Mouse (Mus musculus) midbrain, embryonic 13.5 days (tissue): ENCODE data around the gene Lsm10. TPM values are rescaled to one million over a fixed set of nuclear protein-coding genes. Genes with fewer than 3 reads are reported as not detected.

Experiments used
- ATAC-seq: fragments of 200-750 bp; cut with Nextera tagmentation; 2 replicates; pipeline ENCODE4 v1.8.0; 2017; ENCODE audit warnings: mild to moderate bottlenecking, moderate TSS enrichment, moderate library complexity
- H3K27ac ChIP-seq: fragments of 300-500 bp; sonication (generic); 2 replicates; pipeline ENCODE4 v1.5.1; 2015; ENCODE audit warnings: inconsistent platforms, mild to moderate bottlenecking, moderate library complexity
- H3K27me3 ChIP-seq: fragments of 300-500 bp; sonication (generic); 2 replicates; pipeline ENCODE4 v1.6.1; 2015; ENCODE audit warnings: mild to moderate bottlenecking, inconsistent platforms
- H3K36me3 ChIP-seq: fragments of 300-500 bp; sonication (generic); 2 replicates; pipeline ENCODE4 v1.6.1; 2015; ENCODE audit warnings: mild to moderate bottlenecking, inconsistent platforms
- H3K4me1 ChIP-seq: fragments of 300-500 bp; sonication (generic); replicated peaks from 2 replicates; pipeline ENCODE4 v1.6.1; 2015; ENCODE audit warnings: inconsistent platforms
- H3K4me2 ChIP-seq: fragments of 300-500 bp; sonication (generic); replicated peaks from 2 replicates; pipeline ENCODE4 v1.6.1; 2015; ENCODE audit warnings: moderate library complexity, mild to moderate bottlenecking, inconsistent platforms
- H3K4me3 ChIP-seq: fragments of 300-500 bp; sonication (generic); replicated peaks from 2 replicates; pipeline ENCODE4 v1.5.1; 2015; ENCODE audit warnings: mild to moderate bottlenecking, inconsistent platforms
- H3K9ac ChIP-seq: fragments of 300-500 bp; sonication (generic); replicated peaks from 2 replicates; pipeline ENCODE4 v1.6.1; 2015; ENCODE audit warnings: mild to moderate bottlenecking, inconsistent platforms
- H3K9me3 ChIP-seq: fragments of 300-500 bp; sonication (generic); 2 replicates; pipeline ENCODE4 v1.6.1; 2016; ENCODE audit warnings: mild to moderate bottlenecking, inconsistent platforms
- WGBS: fragments of 180-500 bp; shearing (Covaris S2); methylation state at CpG from one replicate; pipeline ENCODE4 v1.1.7; 2015; 5-methylcytosine and 5-hydroxymethylcytosine counted together
- polyA plus RNA-seq: library from polyadenylated mRNA; unstranded; fragments of >200 nt; fragmentation: Nextera tagmentation; extraction: Ambion mirVana; gene quantifications from 2 replicates; pipeline ENCODE4 v1.2.1, GENCODE M21; 2015

Lsm10 gene
- polyA plus RNA-seq = 45.9 and 52.1 TPM in 2 replicates

DNA sequence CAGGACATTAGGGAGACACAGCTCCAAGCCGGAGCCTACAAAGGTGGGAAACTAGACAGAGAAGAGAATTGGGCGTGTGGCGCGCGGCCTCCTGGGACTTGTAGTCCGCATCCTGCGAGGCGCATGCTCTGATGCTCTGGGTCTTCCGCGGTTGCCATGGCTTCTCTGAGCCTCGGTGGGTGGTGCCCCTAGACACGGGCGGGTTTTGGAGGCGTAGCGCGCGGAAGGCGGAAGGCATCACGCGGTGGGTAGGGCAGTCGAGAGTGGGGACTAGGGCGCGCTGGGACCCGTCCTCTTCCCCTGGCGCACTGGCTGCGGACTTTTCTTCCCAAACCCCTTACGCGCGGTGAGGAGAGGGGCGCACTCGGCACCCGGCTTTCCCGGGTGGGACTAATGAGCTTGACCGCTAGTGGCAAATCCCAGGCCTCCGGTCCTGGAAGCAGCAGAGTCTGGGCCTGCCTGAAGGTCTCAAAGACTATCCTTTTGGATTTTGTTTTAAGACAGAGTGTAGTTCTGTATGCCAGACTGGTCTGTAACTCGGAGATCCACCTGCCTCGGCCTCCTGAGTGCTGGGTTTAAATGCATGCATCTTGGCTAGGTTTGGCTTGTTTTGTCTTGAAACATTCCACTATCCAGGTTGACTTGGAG, at the start of gene Lsm10:
Gene Lsm10 (plus strand): TSS at position 160 of the 648 bp plus-strand sequence.
- Histone ChIP-seq H3K4me2 (peak within 1 kb of the TSS; percentile 57), H3K9ac (peak within 1 kb of the TSS; percentile 74), H3K36me3 (peaks cover 9% of the 10 kb centered on the region; the same call in 1 of the 2 replicates), H3K27me3 (no peaks in the 10 kb centered on the region), H3K4me1 (peaks cover 20% of the 10 kb centered on the region; the same call in 1 of the 2 replicates), H3K4me3 (peak within 1 kb of the TSS; percentile 55), H3K9me3 (no peaks in the 10 kb centered on the region), H3K27ac (peak within 1 kb of the TSS; percentile 78)
- 3% methylated on average over 37 of the region's 37 CpGs for WGBS
- ATAC-seq = peak; percentile 99

DNA sequence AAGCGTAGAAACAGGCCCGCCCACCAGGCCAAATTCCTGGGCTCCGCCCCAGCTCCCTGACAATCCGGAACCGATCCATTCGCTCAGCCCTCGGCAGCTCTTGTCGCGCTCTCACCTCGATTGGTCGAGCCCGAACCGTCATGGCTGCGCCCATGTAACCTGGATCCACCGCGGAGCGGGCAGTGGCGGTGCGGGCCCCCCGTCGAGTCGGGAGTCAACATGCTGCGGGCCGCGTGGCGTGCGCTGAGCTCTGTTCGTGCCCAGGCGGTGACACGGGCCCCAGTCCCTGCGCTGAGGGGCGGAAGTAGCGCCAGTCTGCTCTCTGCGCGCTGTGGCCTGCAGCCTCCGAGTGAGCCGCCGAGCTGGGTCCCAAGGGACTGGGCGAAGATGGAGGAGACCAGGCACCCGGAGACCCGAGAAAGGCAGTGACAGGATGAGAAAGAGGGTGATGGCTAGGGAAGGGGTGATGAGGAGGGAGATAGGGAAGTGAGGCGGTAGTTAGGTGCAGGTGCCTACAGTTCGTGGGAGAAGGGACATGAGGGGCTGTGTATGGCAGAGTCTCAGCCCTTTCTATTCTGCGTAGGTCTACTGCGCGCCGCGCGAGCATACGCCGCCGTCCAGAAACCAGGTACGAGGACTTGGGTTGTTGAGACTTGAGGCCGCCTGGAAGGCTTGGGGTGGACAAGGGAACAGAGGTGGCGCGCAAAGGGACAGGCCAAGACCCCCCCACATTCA, 49.4 kb upstream of the Lsm10 start, which contains the start of gene Mrps15:
Gene Mrps15 (plus strand): TSS at position 75 of the 735 bp plus-strand sequence.
- Histone ChIP-seq H3K4me3 (peak within 1 kb of the TSS; percentile 95), H3K9ac (peak within 1 kb of the TSS; percentile 83), H3K4me2 (peak within 1 kb of the TSS; percentile 80), H3K36me3 (peaks cover 31% of the 10 kb centered on the region), H3K27me3 (no peaks in the 10 kb centered on the region), H3K27ac (peak within 1 kb of the TSS; percentile 80), H3K4me1 (peaks cover 16% of the 10 kb centered on the region), H3K9me3 (no peaks in the 10 kb centered on the region)
- peak; percentile 96 for ATAC-seq
- WGBS = under 1% methylated on average over 56 of the region's 56 CpGs

DNA sequence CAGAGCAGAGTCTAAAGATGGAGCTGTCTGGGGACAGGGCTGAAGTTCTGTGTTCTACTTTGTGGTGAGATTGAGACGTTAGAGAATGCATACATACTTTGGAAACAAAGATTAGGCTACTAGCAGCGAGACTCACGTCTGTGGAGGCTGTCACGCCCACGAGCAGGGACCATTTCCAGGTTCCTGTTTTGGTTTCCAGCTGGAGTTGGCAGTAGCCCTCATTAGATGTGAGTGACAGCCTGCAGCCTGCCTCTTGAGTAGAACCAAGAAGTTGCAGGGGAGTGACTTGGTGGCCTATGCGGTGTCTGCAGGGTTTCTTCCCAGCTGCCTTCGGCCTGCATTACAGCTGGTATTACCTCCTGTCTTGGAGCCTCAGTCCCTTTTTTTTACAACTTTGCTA, 44.8 kb upstream of the Lsm10 start:
- no peak overlapping the region for H3K27ac ChIP-seq
- H3K4me3 ChIP-seq = no peak overlapping the region
- peaks cover 75% of the 10 kb centered on the region for H3K36me3 ChIP-seq
- no peak for ATAC-seq
- WGBS = 89% methylated on average over 7 of the region's 7 CpGs
- no peak overlapping the region for H3K4me2 ChIP-seq
- H3K27me3 ChIP-seq = no peaks in the 10 kb centered on the region
- no peaks in the 10 kb centered on the region for H3K9me3 ChIP-seq
- no peak overlapping the region for H3K9ac ChIP-seq
- H3K4me1 ChIP-seq = peaks cover 16% of the 10 kb centered on the region

DNA sequence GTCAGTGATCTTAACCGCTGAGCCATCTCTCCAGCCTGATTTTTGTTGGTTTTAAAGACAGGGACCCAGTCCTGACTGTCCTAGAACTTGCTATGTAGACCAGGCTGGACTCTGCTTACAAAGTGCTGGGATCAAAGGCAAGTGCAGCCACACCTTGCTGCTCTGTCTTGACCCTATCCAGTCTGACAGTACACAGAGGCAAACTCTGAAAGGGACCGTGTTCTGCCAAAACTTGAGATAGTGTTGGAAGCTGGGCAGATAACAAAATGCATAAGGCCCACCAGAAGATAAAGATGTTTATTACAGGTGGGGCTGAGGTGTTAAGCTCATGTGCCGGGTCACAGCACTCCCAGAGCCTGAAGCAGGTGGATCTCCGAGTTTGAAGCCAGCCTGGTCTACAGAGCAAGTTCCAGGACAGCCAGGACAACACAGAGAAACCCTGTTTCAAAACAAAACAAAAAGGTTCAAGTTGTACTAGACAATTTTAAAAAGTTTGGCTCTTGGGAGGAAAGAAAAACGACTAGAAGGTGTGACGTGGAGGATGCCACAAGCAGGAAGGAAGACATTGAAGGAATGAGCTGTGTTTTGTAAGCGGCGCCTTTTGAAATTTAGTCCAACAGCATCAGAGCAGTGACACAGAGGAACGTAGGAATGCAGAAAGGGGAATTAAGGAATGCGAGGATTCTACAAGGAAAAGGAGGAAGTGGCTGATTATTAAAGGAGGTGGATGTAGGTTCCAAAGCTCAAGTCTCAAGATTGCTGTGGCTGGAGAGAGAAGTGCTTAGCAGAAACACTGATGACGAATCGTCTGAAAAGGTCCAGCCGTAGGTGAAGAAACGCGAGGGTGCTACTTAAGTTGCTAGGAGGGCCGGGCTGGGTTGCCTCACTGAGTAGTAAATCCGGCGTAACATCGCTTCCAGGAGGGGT, 39.0 kb upstream of the Lsm10 start:
- Histone ChIP-seq H3K36me3 (peaks cover 39% of the 10 kb centered on the region), H3K4me3 (peak overlapping the region; percentile 81), H3K9ac (peak overlapping the region; percentile 72), H3K4me1 (peaks cover 20% of the 10 kb centered on the region), H3K27ac (no peak overlapping the region), H3K4me2 (peak overlapping the region; percentile 80), H3K27me3 (no peaks in the 10 kb centered on the region), H3K9me3 (no peaks in the 10 kb centered on the region)
- 15% methylated on average over 19 of the region's 19 CpGs for WGBS
- no peak for ATAC-seq

DNA sequence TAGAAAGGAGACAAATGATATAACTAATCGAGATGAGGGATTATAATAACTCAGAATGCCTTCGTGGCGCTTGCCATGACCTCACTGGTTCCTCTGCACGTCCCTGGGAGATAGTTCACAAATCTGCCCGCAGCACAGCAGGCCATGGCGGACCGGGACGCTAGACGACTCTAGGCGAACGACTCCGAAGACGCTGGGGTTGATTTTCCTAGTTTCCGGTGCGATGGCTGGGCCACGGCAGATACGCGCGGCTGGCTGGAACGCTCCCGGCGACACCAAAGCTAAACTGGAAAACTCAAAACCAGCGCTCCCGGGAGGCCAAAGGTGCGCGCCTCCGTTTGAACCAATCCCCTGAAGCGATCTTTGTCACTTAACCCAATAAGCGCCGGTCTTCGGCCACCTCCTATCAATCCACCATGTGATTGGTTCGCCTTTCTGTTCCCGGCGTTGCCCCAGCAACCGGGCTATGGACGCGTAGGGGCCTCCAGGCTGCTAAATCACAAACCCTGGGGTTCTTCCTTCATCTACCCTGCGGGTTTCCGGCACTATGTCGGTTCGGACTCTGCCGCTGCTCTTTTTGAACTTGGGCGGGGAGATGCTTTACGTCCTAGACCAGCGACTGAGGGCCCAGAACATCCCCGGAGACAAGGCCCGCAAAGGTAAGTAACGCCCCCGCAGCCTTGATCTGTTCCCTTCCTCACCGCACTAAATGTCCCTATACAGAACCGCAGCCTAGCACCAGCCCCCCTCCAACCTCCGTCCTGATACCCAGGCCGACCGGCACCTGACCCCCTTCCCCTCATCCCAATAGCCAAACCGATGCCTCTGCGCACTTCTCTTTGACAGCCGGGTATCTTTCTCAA, 38.1 kb upstream of the Lsm10 start, which contains the start of gene Oscp1:
Gene Oscp1 (plus strand): TSS at position 432 of the 863 bp plus-strand sequence.
- Histone ChIP-seq H3K4me3 (peak within 1 kb of the TSS; percentile 81), H3K9me3 (no peaks in the 10 kb centered on the region), H3K27me3 (no peaks in the 10 kb centered on the region), H3K4me1 (peaks cover 20% of the 10 kb centered on the region), H3K27ac (no peak within 1 kb of the TSS), H3K4me2 (peak within 1 kb of the TSS; percentile 80), H3K9ac (peak within 1 kb of the TSS; percentile 80), H3K36me3 (peaks cover 32% of the 10 kb centered on the region)
- ATAC-seq = peak; percentile 99
- WGBS = under 1% methylated on average over 57 of the region's 57 CpGs

DNA sequence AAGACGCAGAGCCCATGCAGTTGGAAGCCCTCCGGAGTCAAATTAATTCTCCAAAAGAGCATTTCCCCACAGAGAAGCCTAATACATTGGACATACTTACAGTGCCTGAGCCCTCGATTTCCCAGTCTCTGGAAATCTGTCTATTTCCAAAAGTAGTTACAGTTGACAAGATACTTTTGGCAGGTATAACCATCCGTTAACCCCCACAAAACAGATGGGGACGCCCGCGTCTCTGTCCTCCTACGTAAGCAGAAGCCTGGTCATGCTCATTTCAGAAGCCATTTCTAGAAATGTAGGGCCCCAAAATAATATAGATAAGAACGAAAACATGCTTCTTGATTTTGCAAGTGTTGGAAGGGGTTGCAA, 37.4 kb upstream of the Lsm10 start:
- peak overlapping the region; percentile 81 for H3K4me3 ChIP-seq
- H3K9me3 ChIP-seq = no peaks in the 10 kb centered on the region
- H3K4me2 ChIP-seq = peak overlapping the region; percentile 80
- WGBS = 36% methylated on average over 9 of the region's 9 CpGs
- no peaks in the 10 kb centered on the region for H3K27me3 ChIP-seq
- peak overlapping the region; percentile 80 for H3K9ac ChIP-seq
- peaks cover 20% of the 10 kb centered on the region for H3K4me1 ChIP-seq
- H3K27ac ChIP-seq = no peak overlapping the region
- ATAC-seq = no peak
- peaks cover 26% of the 10 kb centered on the region for H3K36me3 ChIP-seq

DNA sequence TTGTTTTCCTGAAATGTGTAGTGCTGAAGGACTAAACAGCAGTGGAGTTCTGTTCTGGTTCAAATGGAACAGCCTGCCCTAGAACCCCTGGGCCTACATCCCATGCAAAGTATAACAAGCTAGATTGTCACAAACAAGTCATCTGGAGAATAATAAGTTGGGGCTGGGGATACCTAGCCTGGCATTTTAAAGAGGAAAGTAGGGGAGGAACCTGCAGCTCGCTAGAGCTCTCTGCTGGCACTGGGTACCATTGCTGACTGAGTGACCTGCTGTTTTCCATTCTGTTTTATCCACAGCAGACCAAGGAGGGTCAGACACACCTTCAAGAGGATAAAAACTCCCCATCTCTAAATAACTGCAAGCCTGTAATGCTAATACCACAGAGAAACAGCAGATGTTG, 33.6 kb upstream of the Lsm10 start:
- Histone ChIP-seq H3K9ac (no peak overlapping the region), H3K27me3 (no peaks in the 10 kb centered on the region), H3K4me1 (peaks cover 12% of the 10 kb centered on the region), H3K36me3 (no peaks in the 10 kb centered on the region), H3K27ac (no peak overlapping the region), H3K9me3 (no peaks in the 10 kb centered on the region), H3K4me3 (no peak overlapping the region), H3K4me2 (no peak overlapping the region)
- ATAC-seq = no peak
- WGBS = 47% methylated on average over 1 of the region's 1 CpGs

DNA sequence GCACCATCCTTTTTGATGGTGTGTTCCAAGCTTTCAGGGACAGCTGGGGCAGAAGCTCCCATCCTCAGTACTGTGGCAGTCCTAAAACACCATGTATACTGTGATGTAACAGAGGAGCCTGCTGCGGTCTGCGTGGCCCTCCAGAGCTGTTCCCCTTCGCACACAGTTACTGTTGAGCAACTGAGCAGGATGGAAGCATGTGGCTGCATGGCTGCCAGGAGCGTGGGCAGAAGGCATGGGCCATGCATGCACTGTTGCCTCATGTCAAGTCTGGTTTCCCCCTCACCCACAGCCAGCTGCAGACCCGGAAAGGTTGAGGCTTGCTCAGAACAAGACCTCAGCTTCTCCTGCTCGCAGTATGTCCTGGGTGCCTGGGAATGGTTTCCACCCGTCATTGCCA, 31.2 kb upstream of the Lsm10 start:
- no peak overlapping the region for H3K4me3 ChIP-seq
- 88% methylated on average over 7 of the region's 7 CpGs for WGBS
- H3K9ac ChIP-seq = no peak overlapping the region
- H3K36me3 ChIP-seq = peaks cover 4% of the 10 kb centered on the region; the same call in 1 of the 2 replicates
- H3K27me3 ChIP-seq = no peaks in the 10 kb centered on the region
- no peak overlapping the region for H3K4me2 ChIP-seq
- no peaks in the 10 kb centered on the region for H3K4me1 ChIP-seq
- no peaks in the 10 kb centered on the region for H3K9me3 ChIP-seq
- ATAC-seq = no peak
- H3K27ac ChIP-seq = no peak overlapping the region

DNA sequence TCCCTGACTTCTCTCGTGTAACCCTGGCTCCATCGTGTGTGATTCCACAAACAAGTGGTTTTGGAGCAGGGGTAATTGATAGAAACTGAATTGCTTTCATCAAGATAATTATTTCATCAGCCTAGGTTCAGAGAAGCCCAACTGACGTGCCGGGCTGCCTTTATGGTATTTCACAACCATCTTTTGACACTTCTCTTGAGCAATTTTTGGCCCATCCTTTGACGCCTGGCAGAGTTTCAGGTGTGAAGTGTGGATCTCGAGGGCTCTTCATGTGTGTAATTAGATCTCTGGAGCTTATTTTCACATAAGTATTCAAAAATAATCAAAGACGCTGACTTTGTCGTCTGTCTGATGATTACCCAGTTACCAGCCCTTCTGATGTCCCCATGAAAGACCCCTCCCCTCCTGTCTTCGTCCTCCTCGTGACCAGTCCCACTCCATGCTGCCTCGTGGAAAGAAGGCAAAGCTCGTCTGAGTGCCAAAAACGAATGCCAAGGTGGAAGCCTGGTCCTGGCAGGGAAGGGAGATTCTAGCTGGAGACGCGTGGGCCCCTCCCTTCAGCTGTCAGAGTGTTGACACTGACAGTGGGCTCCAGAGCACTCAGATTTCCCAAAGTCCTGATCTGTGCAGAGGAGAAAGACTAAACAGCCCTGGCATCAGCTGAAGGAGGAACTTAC, 28.9 kb upstream of the Lsm10 start:
- H3K9ac ChIP-seq = no peak overlapping the region
- no peaks in the 10 kb centered on the region for H3K9me3 ChIP-seq
- H3K4me3 ChIP-seq = no peak overlapping the region
- no peak for ATAC-seq
- peaks cover 4% of the 10 kb centered on the region; the same call in 1 of the 2 replicates for H3K36me3 ChIP-seq
- no peaks in the 10 kb centered on the region for H3K4me1 ChIP-seq
- H3K4me2 ChIP-seq = no peak overlapping the region
- 83% methylated on average over 15 of the region's 15 CpGs for WGBS
- H3K27ac ChIP-seq = no peak overlapping the region
- no peaks in the 10 kb centered on the region for H3K27me3 ChIP-seq

DNA sequence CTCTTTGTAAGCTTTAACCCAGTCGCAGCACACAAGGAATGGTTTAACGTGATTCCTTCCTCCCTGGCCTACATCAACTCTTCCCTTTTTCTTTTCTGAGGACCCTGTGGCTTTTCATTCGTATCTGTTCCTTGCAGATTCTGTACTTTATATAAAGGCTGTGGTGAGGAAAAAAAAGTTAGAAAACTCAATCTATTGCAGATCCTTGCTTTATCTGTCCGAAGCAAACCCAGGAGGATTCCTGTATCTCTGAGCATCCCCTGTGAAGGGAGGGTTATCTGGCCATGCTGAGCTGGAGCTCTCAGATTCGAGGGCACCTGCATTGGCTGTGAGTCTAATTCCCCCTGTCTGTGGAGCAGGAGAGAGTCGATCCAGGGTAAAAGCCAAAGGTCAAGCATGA, 27.6 kb upstream of the Lsm10 start:
- H3K36me3 ChIP-seq = peaks cover 5% of the 10 kb centered on the region
- ATAC-seq = no peak
- 89% methylated on average over 6 of the region's 6 CpGs for WGBS
- H3K4me1 ChIP-seq = no peaks in the 10 kb centered on the region
- H3K9ac ChIP-seq = no peak overlapping the region
- H3K9me3 ChIP-seq = no peaks in the 10 kb centered on the region
- no peaks in the 10 kb centered on the region for H3K27me3 ChIP-seq
- H3K4me2 ChIP-seq = no peak overlapping the region
- no peak overlapping the region for H3K4me3 ChIP-seq
- H3K27ac ChIP-seq = no peak overlapping the region
